Mouse (Mus musculus) thymus, postnatal 4 days (tissue): ENCODE measurements around the gene Ccdc74a.

Experiments used
- DNase-seq: peaks from one replicate; pipeline ENCODE4 v3.0.0; 2021

Ccdc74a gene

DNA sequence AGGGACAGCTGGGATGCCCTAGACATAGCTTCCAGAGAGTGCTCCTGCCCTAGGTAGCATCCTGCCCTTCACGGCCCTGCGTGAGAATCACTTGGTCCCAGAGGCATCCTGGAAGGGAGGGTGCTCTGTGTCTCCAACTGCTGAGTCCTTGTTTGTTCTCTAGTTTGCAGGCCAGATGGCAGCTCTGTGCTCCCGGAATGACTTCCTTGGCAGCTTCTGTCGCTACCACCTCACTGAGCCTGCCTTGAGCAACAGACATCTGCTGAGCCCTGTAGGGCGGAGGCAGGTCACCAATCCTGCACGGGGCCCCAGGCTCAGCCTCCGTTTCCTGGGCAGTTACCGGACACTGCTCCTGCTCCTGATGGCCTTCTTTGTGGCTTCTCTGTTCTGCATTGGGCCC is 4.0 kb upstream of the Ccdc74a start:
- DNase-seq, result no peak

GRCm38 (mm10) chr16:17643437-17643990 is 2.8 kb upstream of the Ccdc74a start:
- DNase-seq, result no peak

GRCm38 (mm10) chr16:17647156-17647555 is 886 bp downstream of the Ccdc74a start:
- no peak for DNase-seq

- DNase-seq, result no peak
These were observed 1.5 kb downstream of the Ccdc74a start for GRCm38 (mm10) chr16:17647566-17648340.

DNA sequence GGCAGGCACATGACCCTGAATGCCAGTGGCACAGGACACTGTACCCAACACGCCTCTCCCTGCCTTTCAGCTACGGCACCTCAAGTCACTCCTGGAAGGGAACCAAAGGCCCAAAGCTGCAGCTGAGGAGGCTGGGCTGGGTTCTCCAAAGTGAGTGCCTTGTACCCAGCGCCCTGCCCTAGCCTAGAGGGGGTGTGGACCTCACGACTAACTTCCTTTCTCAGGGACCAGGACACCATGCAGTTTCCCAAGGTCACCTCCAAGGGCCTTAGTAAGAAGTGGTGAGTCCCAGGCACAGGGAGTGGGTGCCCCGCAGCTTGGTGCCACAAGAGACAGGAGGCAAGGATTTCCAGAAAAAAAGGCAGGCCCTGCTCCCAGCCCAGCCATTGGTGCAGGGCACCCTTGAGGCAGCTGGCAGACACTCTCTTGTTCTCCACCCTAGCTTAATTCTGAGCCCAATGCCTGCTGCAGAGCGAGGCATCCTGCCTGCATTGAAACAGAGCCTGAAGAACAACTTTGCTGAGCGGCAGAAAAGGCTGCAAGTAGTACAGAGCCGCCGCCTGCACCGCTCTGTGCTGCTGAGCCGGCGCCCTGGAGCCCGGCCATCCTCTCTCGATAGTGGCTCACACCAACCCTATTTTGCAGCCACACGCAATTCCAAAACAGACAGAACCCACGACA is 3.8 kb downstream of the Ccdc74a start:
- no peak for DNase-seq

DNA sequence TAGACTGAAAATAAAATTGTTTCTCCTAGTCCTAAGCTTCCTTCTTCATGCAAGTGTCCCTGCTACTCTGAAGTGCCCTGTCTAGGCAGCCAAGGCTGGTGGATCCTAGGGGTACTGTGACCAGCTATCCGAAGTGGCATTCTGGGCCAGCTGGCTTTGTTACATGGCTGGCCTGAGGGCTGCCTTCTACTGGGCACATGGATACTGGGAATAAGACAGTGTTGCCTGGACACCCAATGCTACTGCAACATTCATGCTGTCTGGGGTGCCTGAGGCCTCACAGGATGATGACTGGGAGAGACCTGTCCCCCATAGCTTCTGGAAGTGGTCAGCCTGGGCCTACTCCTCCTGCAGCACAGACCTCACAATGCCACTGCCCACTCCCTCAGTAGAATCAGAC is 4.4 kb downstream of the Ccdc74a start:
- no peak for DNase-seq

DNA sequence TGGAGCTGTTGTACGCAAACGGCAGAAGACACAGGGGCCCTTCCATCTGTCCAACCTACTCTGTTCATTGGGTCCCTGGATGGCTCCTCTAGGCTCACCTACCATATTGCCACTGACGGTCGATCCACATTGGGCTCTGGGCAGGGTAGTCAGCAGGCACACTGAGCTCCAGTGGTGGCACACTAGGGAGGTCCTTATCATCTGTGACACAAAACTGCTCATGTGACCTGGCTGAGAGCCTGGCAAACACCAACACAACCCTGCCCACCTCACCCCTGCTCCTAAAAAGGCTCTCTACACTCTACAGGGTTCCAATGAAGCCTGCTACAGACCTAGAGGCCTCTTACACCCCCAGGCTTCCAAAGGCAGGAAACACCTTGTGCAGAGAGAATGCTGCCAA is 6.3 kb downstream of the Ccdc74a start:
- DNase-seq, result no peak

DNA sequence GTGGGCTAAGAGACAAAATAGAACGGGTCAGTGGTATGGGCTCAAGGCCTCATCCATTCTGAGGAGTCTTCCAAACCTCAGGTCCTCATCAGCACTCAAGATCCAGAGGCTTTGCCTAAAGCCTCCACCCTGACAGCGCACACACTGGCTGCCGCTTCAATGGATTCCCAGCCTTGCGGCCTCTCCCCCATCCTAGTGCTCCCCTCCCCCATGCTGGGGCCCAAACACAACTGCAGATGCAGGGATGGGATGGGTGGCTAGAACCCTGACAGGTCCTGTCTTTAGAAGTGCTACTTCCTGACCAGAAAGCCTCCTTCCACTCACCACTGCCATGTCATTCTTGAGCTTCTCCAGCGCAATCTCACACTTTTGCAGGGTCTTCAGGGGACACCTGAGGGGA is 7.3 kb downstream of the Ccdc74a start:
- DNase-seq, result no peak

GRCm38 (mm10) chr16:17654188-17654795 is 8.0 kb downstream of the Ccdc74a start:
- no peak for DNase-seq

GRCm38 (mm10) chr16:17656212-17656871 is 10.1 kb downstream of the Ccdc74a start:
- DNase-seq, result no peak

GRCm38 (mm10) chr16:17665568-17665967 is 19.3 kb downstream of the Ccdc74a start:
- no peak for DNase-seq

DNA sequence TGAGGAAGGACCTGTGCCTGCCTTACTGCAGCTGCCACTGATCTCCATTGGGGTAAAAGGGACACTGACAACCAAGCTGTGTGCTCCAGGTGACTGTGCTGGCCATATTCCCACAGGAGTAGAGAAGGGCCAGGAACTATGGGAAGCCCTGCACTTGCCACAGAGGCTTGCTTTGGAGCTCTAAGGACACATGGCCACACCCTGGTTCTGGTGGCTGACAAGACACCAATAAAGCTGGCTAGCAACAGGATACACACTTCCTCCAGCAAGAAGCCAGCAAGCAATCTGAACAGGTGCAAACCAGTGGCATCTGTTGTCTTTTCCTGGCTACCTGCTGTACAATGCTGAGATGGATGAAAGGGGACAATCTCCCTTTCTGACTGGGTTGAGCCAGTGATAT is 23.6 kb downstream of the Ccdc74a start:
- DNase-seq, result no peak

GRCm38 (mm10) chr16:17694860-17695259 is 48.6 kb downstream of the Ccdc74a start:
- DNase-seq, result no peak
